Mouse (Mus musculus): ENCODE data around the gene Tiam2.

- TF ChIP-seq CTCF (IDR thresholded peaks at IDR 0.05; ENCODE audit: low read depth, low read length) (no peak), POLR2A (IDR thresholded peaks at IDR 0.05; ENCODE audit: borderline replicate concordance, low read depth, low read length) (no peak)
These were observed 21.4 kb downstream of the Tiam2 start for GRCm38 (mm10) chr17:3347800-3348199.
